Mouse (Mus musculus) cerebellum, adult 8-10 months (tissue): Measurements from ENCODE around the gene Sema3b.
"Not testable (repeated sequence)": the region's sequence is repeated elsewhere in the genome, so short reads cannot be mapped to it uniquely, and the experiment has no call there.

Experiments
- DNase-seq: peaks from one replicate; pipeline ENCODE4 v3.0.0; 2022

The Sema3b gene

GRCm38 (mm10) chr9:107587833-107588639 is 21.0 kb downstream of the Sema3b start:
- DNase-seq: no peak

GRCm38 (mm10) chr9:107586974-107587832 is 21.8 kb downstream of the Sema3b start, which contains the start of gene Ifrd2:
TSS of gene Ifrd2 (plus strand) at chr9:107587642.
- peak; percentile 96 for DNase-seq

DNA sequence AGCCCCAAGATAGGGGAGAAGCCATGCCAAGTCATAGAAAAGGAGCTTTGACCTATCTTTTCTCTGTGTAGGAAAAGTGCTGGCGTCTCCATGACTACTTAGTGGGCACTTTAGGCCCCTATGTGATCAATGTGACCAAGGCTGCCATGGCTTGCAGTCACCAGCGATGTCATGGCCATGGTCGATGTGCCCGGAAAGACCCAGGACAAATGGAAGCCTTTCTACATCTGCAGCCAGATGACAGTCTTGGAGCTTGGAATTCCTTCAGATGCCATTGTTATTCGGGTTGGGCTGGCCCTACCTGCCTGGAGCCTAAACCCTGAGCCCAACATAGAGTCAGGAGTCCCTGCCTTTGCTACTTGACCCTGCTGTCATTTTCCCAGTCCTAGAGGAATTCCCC is 22.5 kb downstream of the Sema3b start:
- no peak for DNase-seq

- no peak for DNase-seq
These were observed 25.9 kb downstream of the Sema3b start for GRCm38 (mm10) chr9:107583174-107583573.

DNA sequence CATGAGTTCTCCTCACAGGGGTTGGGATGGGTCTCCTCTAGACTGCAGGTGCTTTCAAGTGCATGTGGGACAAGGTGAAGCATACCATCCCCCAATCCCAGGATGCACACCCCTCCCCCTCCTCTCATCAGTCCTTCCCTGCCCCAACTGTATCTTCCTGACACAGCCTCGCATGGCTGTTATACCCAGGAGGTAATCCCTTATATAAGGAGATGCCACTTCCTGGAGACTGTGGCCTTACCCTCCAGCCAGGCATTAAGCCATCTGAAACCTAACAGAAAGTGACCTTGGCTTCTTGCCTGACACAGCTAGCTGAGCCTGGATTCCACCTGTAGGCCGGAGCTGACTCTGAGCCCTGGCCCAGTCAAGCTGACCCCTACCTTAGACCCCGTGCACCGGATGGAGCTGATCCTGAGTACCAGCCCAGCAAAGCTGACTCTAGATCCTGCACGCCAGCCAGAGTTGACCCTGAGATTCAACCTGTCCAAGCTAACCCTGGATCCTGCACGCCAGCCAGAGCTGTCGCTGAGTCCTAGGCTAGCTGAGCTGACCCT is 26.4 kb downstream of the Sema3b start:
- no peak for DNase-seq

DNA sequence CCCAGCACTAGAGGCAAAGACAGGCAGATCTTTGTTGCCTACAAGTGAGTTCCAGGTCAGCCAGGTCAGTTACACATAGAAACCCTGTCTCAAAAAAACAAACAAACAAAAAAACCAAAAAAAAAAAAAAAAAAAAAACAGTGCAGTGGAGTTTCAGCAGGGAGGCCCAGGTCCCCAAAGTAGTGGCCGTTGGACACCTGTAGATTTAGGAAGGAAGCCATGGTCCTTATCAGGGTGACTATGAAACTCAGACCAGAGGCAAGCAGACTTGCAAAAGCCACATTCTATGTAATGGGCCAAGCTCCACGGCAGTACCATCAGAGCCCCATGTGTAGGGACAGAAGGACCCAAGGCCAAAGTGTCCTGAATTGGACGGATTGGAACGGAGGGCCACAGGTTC is 27.4 kb downstream of the Sema3b start:
- DNase-seq: no peak

GRCm38 (mm10) chr9:107580501-107581317 is 28.3 kb downstream of the Sema3b start, which contains the start of gene Hyal3:
TSS of gene Hyal3 (plus strand) at chr9:107580818.
- DNase-seq: peak; percentile 87

DNA sequence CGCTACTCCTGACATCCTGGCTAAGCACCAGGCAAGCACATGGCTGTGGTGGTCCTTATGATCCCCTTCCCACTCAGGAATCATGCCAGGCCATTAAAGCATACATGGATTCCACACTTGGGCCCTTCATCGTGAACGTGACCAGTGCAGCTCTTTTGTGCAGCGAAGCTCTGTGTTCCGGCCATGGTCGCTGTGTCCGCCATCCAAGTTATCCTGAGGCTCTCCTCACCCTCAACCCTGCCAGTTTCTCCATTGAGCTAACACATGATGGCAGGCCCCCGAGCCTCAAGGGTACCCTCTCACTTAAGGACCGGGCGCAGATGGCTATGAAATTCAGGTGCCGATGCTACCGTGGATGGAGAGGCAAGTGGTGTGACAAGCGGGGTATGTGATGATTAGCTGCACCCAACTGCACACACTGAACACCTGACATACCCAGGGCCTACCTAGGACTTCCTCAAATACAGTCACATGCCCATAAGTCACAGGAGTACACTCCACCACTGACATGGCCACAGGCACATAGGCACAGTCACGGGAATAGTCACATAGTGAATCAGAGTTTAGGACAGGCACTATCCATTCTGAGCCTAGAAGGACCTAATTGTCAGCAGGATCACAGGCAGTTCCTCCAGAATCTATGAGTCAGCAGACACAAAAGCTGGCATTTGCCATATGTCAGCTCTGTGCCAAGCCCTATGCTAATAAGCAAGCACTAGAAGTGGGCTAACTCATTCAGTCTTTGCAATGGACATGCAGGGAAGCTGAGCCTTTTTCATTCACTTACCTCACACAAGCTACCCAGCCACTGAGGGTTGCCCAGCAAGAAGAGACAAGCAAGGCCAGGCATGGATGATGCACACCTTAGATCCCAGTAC is 29.8 kb downstream of the Sema3b start:
- no peak for DNase-seq

DNA sequence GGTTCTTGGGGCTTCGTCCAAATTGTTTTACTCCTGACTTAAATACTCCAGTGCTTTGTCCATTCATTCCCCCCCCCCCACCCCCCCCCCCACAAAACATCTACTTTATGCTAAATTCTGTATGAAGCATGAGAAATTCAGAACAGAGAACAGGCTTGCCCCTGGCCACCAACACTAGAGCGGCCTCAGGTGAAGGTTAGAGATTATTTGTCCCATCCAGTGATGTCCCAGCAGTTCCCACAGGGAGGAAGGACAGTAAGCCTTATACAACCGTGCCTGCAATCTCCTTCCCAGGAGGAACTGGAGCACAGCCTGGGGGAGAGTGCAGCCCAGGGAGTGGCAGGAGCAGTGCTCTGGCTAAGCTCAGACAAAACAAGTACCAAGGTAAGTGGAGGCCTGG is 30.4 kb downstream of the Sema3b start, which contains the start of gene Naa80:
TSS of gene Naa80 (plus strand) at position 301 of the 400 bp plus-strand sequence.
- no peak for DNase-seq

DNA sequence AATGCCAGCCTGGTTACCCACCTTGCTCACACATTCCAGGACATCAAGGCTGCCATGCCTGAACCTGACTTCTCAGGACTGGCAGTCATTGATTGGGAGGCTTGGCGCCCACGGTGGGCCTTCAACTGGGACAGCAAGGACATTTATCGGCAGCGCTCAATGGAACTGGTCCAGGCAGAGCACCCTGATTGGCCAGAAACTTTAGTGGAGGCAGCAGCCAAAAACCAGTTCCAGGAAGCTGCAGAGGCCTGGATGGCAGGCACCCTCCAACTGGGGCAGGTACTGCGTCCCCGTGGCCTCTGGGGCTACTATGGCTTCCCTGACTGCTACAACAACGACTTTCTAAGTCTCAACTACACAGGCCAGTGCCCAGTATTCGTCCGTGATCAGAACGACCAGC is 31.2 kb downstream of the Sema3b start:
- DNase-seq: no peak

GRCm38 (mm10) chr9:107576357-107577107 is 32.5 kb downstream of the Sema3b start, which contains the start of gene Hyal1:
TSS of gene Hyal1 (plus strand) at chr9:107576927.
- no peak for DNase-seq

- no peak for DNase-seq
These were observed 33.3 kb downstream of the Sema3b start for GRCm38 (mm10) chr9:107575579-107576356.

DNA sequence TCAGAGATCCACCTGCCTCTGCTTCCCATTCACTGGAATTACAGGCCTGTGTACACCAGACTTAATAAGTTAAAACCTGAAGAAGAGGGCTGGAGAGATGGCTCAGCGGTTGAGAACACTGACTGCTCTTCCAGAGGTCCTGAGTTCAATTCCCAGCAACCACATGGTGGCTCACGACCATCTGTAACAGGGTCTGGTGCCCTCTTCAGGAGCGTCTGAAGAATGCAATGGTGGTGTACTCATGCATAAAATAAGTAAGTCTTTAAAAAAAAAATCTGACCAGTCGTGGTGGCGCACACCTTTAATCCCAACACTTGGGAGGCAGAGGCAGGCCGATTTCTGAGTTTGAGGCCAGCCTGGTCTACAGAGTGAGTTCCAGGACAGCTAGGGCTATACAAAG is 35.3 kb downstream of the Sema3b start:
- not testable (repeated sequence) for DNase-seq

DNA sequence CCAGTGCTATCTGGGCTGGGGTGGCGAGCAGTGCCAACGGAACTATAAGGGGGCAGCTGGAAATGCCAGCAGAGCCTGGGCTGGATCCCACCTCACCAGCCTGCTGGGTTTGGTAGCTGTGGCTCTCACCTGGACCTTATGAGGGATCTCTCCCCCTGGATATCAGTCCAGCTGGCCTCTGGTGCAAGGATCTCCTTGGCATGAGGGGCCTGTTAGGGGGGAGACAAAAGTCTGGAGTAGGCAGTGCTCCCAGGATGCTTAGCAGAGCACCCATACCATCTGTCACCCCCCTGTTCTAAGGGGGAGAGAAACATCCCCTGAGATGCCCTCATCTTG is 36.7 kb downstream of the Sema3b start:
- DNase-seq: no peak

GRCm38 (mm10) chr9:107571534-107572326 is 37.3 kb downstream of the Sema3b start:
- DNase-seq: no peak

- no peak for DNase-seq
These were observed 38.2 kb downstream of the Sema3b start for GRCm38 (mm10) chr9:107570845-107571244.

GRCm38 (mm10) chr9:107570016-107570415 is 39.0 kb downstream of the Sema3b start:
- no peak for DNase-seq

DNA sequence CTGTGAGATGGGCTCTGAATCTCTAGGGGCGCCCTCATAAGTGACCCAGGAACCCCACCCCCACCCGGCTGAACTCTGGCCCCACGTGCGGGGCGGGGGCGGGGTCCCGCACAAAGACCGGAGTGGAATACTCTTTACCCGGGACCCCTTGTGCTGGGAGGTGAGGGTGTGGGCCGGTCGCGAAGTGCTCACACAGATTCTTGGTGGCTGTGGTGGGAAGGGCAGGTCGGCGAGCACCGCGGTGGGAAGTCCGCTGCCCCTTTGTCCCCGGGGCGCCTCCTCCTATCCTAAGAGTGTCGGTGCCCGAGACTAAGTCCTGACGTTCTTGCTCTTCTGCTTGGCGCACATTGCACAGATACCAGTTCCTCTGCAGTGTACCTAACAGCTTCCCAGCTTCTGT is 39.8 kb downstream of the Sema3b start:
- DNase-seq: no peak
